Mouse (Mus musculus): ENCODE results near the gene Gm8914.
"Not testable (repeated sequence)": the region's sequence is repeated elsewhere in the genome, so short reads cannot be mapped to it uniquely, and the experiment has no call there.

Gm8914 gene

GRCm38 (mm10) chrX:91479826-91480225 is at the start of gene Gm8914:
Gene Gm8914 (plus strand): TSS chrX:91480126.
- not testable (repeated sequence) for DNase-seq
